Mouse (Mus musculus) forebrain, postnatal 0 days (tissue): ENCODE data around the gene Heg1. TPM values are rescaled to one million over a fixed set of nuclear protein-coding genes. Genes with fewer than 3 reads are reported as not detected.

Experiments used
- ATAC-seq: fragments of 200-750 bp; cut with Nextera tagmentation; 2 replicates; pipeline ENCODE4 v1.8.0; 2017; ENCODE audit warnings: mild to moderate bottlenecking, moderate library complexity
- DNase-seq: peaks from one replicate; pipeline ENCODE4 v3.0.0-alpha.2; 2015
- H3K27ac ChIP-seq: fragments of 300-500 bp; sonication (generic); 2 replicates; pipeline ENCODE4 v1.5.1; 2014; ENCODE audit warnings: low read depth, mild to moderate bottlenecking, antibody characterized with exemption, low read length, moderate library complexity, mixed read lengths
- H3K27me3 ChIP-seq: fragments of 300-500 bp; sonication (generic); 2 replicates; pipeline ENCODE4 v1.6.1; 2014; ENCODE audit warnings: mild to moderate bottlenecking, low read length, mixed read lengths; ENCODE audit not compliant: insufficient read depth
- H3K36me3 ChIP-seq: fragments of 300-500 bp; sonication (generic); 2 replicates; pipeline ENCODE4 v1.6.1; 2014; ENCODE audit warnings: mild to moderate bottlenecking, moderate library complexity; ENCODE audit not compliant: insufficient read depth
- H3K4me1 ChIP-seq: fragments of 300-500 bp; sonication (generic); 2 replicates; pipeline ENCODE4 v1.6.1; 2014; ENCODE audit warnings: antibody characterized with exemption; ENCODE audit not compliant: insufficient read depth
- H3K4me2 ChIP-seq: fragments of 300-500 bp; sonication (generic); 2 replicates; pipeline ENCODE4 v1.6.1; 2014; ENCODE audit warnings: low read depth, mild to moderate bottlenecking, moderate library complexity
- H3K4me3 ChIP-seq: fragments of 300-500 bp; sonication (generic); 2 replicates; pipeline ENCODE4 v1.5.1; 2014; ENCODE audit warnings: low read depth, low read length, mixed read lengths
- H3K9ac ChIP-seq: fragments of 300-500 bp; sonication (generic); 2 replicates; pipeline ENCODE4 v1.6.1; 2014; ENCODE audit warnings: mild to moderate bottlenecking
- H3K9me3 ChIP-seq: fragments of 300-500 bp; sonication (generic); 2 replicates; pipeline ENCODE4 v1.6.1; 2016; ENCODE audit warnings: low read length
- CTCF ChIP-seq: sonication (generic); IDR thresholded peaks from 2 replicates; pipeline ENCODE4 v1.5.1; 2016; ENCODE audit warnings: antibody characterized with exemption, control low read depth, low read depth
- WGBS: fragments of 180-500 bp; shearing (Covaris S2); extraction: QIAGEN DNeasy Blood & Tissue Kit; methylation state at CpG from one replicate; pipeline ENCODE4 v1.1.7; 2014; 5-methylcytosine and 5-hydroxymethylcytosine counted together
- polyA plus RNA-seq: library from polyadenylated mRNA; unstranded; fragments of >200 nt; fragmentation: Nextera tagmentation; extraction: Ambion mirVana; gene quantifications from 2 replicates; pipeline ENCODE4 v1.2.1, GENCODE M21; 2015
- total RNA-seq: library from RNA; depleted of rRNA; stranded (reverse); fragments of >200 nt; gene quantifications from 2 replicates; pipeline ENCODE4 v1.2.3, GENCODE M21; 2014

Heg1 gene
- total and polyA plus RNA-seq, 2 experiments from 2014 or later, result 8.0 to 19.9 TPM

GRCm38 (mm10) chr16:33735791-33736190, 51.6 kb downstream of the Heg1 start:
- H3K36me3 ChIP-seq, result no peaks in the 10 kb centered on the region
- WGBS, result 29% methylated on average over 5 of the region's 5 CpGs
- H3K4me1 ChIP-seq, result peaks cover 18% of the 10 kb centered on the region; the same call in 1 of the 2 replicates
- DNase-seq (peak; percentile 66), ATAC-seq (no peak)
- H3K9ac ChIP-seq, result no peak overlapping the region
- no peaks in the 10 kb centered on the region for H3K27me3 ChIP-seq
- H3K4me2 ChIP-seq, result no peak overlapping the region
- TF ChIP-seq CTCF, result no peak
- H3K27ac ChIP-seq, result peak overlapping the region; percentile 79
- no peaks in the 10 kb centered on the region for H3K9me3 ChIP-seq
- no peak overlapping the region for H3K4me3 ChIP-seq

DNA sequence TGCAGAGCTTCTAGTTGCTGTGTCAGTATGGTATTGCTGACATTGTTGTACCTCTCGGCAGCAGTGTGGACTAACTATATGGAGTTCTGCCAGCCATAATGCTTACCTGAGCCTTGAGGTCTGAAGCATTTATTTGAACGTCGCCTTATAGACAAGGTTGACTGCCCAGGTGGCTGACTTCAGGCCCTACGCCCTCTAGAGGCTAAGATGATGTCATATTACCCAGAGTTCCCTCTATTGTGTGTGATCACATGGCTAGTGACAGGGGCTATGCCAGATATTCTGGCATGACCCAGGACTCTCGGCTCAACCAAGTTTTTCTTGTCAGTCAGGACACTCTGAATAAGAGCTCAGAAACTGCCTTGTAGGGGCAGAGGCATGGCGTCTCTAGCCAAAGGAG, 52.6 kb downstream of the Heg1 start:
- WGBS, result 67% methylated on average over 6 of the region's 6 CpGs
- Histone ChIP-seq H3K4me2 (no peak overlapping the region), H3K9ac (no peak overlapping the region), H3K36me3 (no peaks in the 10 kb centered on the region), H3K27me3 (no peaks in the 10 kb centered on the region), H3K9me3 (no peaks in the 10 kb centered on the region), H3K4me3 (no peak overlapping the region), H3K4me1 (peaks cover 18% of the 10 kb centered on the region; the same call in 1 of the 2 replicates), H3K27ac (no peak overlapping the region)
- ATAC-seq, result no peak
- no peak for DNase-seq
- TF ChIP-seq CTCF, result peak; percentile 6; the same call in 1 of the 2 replicates

DNA sequence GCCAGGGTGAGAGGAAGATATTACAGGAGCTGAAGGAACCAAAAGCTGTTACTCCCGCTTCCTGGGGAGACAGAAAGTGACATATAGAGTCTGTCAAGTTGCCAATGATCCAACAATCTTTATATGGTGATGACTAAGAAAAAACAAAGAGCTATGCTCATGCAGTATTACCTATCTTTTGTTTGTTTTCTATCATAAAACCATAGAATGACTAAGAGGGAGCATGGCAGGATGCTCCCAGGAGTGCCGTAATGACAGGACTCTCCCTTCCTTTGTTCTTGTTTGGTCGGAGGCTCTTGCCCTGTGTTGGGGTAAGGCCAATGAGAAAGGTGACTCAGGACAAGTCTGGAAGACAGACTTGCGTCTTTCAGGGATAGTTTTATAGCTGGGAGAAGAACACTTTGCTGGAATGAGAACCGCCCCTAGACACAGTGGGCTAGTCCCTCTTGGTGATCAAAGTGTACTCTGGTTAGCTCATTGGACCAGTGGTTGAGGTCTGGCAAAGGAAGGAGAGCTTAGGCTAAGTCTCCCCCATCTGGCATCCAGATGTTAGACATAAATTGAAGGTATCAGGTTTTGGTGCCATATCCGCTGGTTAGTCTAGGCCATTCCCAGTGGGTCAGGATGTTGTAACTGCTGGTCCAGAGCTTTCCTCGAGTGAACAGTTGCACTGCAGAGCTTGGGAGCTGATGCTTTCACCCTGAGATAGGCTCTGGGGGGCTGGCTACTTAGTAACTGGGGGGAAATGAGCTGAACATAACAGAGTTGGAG, 55.0 kb downstream of the Heg1 start:
- WGBS, result 81% methylated on average over 7 of the region's 7 CpGs
- H3K9ac ChIP-seq, result no peak overlapping the region
- H3K27me3 ChIP-seq, result no peaks in the 10 kb centered on the region
- DNase-seq, result no peak
- ATAC-seq, result no peak
- no peak overlapping the region for H3K4me3 ChIP-seq
- no peaks in the 10 kb centered on the region for H3K36me3 ChIP-seq
- peaks cover 9% of the 10 kb centered on the region; the same call in 1 of the 2 replicates for H3K4me1 ChIP-seq
- no peak overlapping the region for H3K4me2 ChIP-seq
- no peak overlapping the region for H3K27ac ChIP-seq
- no peak for TF ChIP-seq CTCF
- H3K9me3 ChIP-seq, result no peaks in the 10 kb centered on the region

DNA sequence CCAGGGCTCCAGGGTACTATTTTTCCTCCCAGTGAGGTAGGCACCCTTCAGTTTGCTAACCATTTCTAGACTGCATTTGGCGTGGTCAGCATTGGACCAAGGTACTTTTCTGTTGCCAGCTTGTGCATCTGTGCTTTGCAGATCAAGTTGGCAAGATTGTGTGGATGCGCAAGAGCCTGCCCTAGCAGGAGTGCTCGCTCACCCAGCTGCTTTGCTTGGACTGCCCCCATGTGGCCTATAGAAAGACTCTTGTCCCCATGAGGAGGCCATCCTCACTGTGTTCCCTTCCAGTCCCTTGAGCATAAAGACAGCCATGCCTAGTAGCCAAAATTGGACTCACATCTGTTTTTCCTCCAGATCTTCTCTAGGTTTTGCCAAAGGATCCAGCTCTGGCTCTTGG, 55.6 kb downstream of the Heg1 start:
- DNase-seq, result peak; percentile 80
- WGBS, result 39% methylated on average over 3 of the region's 3 CpGs
- H3K36me3 ChIP-seq, result no peaks in the 10 kb centered on the region
- H3K4me1 ChIP-seq, result peaks cover 9% of the 10 kb centered on the region; the same call in 1 of the 2 replicates
- H3K4me3 ChIP-seq, result no peak overlapping the region
- H3K27ac ChIP-seq, result no peak overlapping the region
- H3K9ac ChIP-seq, result no peak overlapping the region
- no peaks in the 10 kb centered on the region for H3K9me3 ChIP-seq
- peak; percentile 84 for TF ChIP-seq CTCF
- ATAC-seq, result peak; percentile 87
- H3K27me3 ChIP-seq, result no peaks in the 10 kb centered on the region
- no peak overlapping the region for H3K4me2 ChIP-seq

DNA sequence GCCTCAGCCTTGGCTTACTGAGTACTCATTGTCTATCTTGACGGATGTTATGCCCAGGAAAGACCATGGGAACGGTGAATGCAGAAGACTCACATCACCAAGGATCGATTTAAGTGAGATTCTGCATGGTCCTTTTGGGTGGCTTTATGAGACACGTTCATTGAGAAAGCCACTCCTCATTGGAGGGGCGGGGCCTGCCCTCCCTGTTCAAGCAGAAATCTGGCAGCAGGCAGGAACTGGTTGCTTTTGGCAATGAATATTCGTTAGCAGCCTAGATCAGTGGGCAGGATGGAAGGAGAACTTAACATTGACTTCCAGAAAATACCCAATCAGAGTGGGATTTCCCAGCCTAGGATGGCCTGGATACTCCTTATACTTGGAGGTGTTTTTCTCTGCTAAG, 56.2 kb downstream of the Heg1 start:
- no peak for DNase-seq
- H3K9ac ChIP-seq, result no peak overlapping the region
- TF ChIP-seq CTCF, result no peak
- no peak overlapping the region for H3K4me3 ChIP-seq
- 38% methylated on average over 6 of the region's 6 CpGs for WGBS
- H3K27me3 ChIP-seq, result no peaks in the 10 kb centered on the region
- peaks cover 5% of the 10 kb centered on the region; the same call in 1 of the 2 replicates for H3K4me1 ChIP-seq
- no peak overlapping the region for H3K4me2 ChIP-seq
- no peaks in the 10 kb centered on the region for H3K36me3 ChIP-seq
- no peaks in the 10 kb centered on the region for H3K9me3 ChIP-seq
- H3K27ac ChIP-seq, result peak overlapping the region; percentile 42; the same call in 1 of the 2 replicates
- ATAC-seq, result no peak

- Histone ChIP-seq H3K27ac (no peak overlapping the region), H3K36me3 (no peaks in the 10 kb centered on the region), H3K4me1 (no peaks in the 10 kb centered on the region), H3K27me3 (no peaks in the 10 kb centered on the region), H3K4me2 (no peak overlapping the region), H3K9ac (no peak overlapping the region), H3K4me3 (no peak overlapping the region), H3K9me3 (no peaks in the 10 kb centered on the region)
- ATAC-seq, result no peak
- TF ChIP-seq CTCF, result no peak
- 57% methylated on average over 5 of the region's 5 CpGs for WGBS
- no peak for DNase-seq
Measured at GRCm38 (mm10) chr16:33741795-33742194, 57.6 kb downstream of the Heg1 start.

- Histone ChIP-seq H3K4me1 (no peaks in the 10 kb centered on the region), H3K9me3 (no peaks in the 10 kb centered on the region), H3K4me2 (no peak overlapping the region), H3K9ac (no peak overlapping the region), H3K4me3 (no peak overlapping the region), H3K27me3 (no peaks in the 10 kb centered on the region), H3K36me3 (no peaks in the 10 kb centered on the region), H3K27ac (no peak overlapping the region)
- no peak for TF ChIP-seq CTCF
- ATAC-seq (no peak), DNase-seq (no peak)
- 76% methylated on average over 9 of the region's 9 CpGs for WGBS
Measured at GRCm38 (mm10) chr16:33742233-33742632, 58.1 kb downstream of the Heg1 start.
